Mouse (Mus musculus) layer of hippocampus, adult 9-10 months (tissue): ENCODE measurements around the gene Kel.

Source experiments
- DNase-seq: peaks from one replicate; pipeline ENCODE4 v3.0.0; 2022; ENCODE audit warnings: low spot score

Kel gene

DNA sequence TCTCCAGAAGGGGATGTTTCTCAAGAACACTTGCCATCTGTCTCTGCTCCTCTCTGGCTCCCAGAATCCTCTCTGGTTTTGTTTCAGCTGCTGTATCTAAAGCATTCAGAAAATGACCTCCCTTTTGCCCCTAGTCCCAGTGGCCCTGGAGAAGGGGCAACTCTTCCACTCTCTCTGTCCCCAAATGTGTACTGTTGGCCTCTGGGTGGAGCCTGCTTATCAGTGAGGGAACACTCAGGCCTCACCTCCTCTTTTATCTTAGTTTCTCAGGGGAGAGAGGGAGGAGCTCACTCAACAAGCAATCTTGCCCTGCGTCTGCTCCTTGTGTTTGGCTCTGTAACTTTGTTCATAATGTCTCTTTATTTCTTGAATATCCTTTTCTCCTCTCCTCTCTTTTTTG lies at the start of gene Kel:
Gene Kel (minus strand): TSS at position 217 of the 400 bp plus-strand sequence.
- no peak for DNase-seq

DNA sequence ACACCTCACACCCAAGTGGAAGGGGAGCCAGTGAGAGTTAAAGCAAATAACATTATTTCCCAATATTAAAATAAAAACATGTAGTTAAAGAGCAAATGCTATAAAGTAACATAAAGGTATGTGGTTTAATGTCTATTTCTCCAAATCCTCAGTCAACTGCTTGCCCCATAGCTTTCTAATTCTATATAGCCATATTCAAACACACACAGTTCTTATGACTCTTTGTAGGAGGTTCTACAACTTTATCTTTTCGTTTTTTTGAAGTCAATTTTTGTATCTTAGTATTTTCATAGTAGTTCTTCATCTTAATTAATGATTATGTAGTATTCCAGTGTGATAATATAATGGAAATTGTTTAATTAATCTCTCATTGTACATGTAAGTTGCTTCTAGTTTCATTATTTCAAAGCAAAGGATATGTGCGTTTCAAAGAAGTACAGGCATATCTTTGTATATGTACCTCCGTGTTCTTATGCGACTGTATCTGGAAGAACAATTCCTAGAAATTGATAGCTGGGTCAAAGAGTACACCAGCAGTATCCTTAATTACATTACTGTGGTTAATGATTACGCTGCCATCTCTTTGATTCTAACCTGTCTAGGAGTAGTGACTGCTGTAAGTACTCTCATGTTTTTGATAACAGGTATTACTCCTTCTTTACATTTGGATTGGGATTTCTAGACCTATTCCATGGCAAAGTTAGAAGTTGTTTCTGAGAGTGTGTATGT lies 40.7 kb upstream of the Kel start:
- no peak for DNase-seq

DNA sequence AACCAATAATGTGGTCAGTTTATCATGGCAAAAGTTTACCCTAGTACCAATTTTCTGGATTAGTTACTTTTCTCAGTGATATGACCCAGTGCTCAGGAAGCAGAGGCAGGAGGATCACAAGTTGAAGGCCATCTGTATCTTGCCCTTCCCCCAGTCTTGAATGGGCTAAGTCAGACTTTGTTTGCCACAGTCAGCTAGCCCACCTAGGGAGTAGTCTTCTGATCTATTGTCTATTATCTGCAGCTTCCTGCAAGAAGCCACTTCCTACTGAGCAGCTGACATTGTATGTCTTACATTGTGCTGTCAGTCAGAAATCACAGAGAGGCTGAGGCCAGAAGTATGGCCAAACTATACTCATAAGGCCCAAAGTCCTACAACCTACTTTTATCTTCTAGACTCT lies 37.0 kb upstream of the Kel start:
- DNase-seq, result no peak

DNA sequence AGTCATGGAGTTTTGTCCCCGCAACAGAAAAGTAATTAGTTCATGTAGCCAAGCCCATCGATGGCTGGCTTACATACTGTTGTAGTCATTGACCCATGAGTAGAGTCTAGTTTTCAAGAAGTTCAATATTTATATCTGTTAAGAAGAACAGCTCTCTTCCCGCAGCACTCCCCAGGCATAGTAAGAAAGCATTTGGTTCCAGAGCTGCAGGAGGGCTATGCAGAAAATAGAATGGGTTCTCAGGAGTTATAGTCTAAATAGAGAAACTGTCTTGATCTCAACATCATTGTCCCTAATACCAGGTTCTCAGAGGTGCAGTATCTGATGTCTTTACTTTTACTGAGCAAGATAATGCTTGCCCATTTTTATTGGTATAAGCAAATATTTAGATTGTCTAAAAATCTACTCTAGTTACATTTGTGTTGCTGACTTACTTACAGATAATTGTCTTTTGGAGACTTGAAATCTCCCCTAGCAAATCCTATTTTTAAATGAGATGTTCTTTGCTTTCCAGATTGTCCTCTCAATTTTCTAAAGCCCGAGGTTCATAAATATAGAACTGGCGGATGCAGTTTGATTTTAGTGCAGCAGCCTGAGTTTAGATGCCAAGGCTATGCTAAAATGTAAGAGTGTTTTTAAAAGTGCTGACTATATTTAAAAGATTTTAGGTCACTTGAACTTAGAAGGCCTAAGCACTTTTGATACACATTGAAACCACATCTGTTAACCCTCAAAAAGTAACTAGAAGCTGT lies 30.8 kb upstream of the Kel start:
- no peak for DNase-seq

DNA sequence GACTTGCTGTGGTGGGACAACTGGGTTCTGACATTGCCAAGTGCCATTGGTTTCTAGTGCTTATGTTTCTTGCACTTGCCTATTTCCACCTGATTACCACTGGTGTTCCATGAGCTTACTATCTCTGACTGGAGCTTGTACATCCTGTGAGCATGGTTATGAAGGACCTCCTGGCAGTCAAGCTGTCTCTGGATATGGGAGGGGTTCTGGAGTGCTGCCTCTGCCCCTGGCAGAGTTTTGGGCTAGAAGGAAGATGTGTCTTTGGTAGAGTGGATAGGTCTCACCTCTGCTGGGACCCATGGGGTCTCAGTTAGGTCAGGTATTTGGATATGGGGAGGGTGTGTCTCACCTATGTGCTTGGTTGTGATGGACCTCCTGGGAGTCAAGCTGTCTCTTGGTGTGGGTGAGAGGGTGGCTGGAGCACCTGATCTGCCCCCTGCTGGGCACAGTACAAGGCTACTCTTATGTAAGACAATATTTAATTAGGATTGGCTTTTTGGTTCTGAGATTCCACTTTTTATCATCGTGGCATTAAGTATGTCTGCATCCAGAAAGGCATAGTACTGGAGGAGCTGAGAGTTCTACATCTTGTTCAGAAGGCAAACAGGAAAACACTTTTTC lies 24.0 kb upstream of the Kel start:
- DNase-seq, result no peak

DNA sequence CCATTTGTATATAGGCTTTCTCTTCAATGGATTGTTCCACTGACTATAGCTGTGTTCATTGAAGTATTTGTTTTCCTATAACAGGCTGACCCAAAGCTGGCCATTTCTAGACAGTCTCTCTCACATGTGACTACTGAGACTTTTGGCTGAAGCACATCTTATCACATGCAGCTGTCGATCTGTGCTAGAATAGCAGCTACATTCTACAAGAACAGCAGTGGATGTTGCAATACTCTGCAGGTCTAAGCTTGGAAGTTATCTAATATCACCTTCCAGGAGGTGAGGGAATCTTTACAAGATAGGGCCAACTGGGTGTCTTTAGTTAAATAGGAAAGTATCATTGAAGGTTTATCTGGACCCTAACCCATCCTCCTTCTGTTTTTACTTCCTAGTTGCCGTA lies 17.3 kb upstream of the Kel start:
- no peak for DNase-seq

DNA sequence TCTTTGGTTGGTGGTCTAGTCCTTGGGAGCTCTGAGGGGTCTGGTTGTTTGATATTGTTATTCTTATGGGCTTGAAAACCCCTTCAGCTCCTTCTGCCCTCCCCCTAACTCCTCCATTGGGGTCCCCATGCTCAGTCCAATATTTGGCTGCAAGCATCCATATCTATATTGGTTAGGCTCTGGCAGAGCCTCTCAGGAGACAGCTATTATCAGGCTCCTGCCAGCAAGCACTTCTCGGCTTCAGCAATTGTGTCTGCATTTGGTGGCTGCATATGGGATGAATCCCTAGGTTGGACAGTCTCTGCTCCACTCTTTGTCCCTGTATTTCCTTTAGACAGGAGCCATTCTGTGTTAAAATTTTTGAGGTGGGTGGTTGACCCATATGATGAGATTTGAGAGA lies 6.1 kb upstream of the Kel start:
- no peak for DNase-seq

DNA sequence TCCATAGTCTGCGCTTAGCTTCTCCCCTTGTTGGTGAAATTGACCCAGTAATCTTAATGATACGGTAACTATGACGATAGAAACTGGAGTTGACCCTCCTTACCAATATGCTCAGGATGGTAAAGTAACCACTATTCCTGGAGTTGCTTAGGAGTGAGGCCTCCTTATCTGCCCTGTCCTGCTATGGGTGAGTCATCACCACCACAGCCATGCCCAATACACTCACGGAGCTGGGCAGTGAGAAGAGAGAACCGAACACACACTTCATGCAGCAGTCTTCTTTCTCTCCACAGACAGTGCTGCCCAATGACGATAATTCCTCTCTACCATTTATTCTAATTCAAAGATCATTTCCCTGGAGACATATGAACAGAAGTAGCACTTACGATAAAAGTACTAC lies 2.1 kb upstream of the Kel start:
- DNase-seq, result no peak

DNA sequence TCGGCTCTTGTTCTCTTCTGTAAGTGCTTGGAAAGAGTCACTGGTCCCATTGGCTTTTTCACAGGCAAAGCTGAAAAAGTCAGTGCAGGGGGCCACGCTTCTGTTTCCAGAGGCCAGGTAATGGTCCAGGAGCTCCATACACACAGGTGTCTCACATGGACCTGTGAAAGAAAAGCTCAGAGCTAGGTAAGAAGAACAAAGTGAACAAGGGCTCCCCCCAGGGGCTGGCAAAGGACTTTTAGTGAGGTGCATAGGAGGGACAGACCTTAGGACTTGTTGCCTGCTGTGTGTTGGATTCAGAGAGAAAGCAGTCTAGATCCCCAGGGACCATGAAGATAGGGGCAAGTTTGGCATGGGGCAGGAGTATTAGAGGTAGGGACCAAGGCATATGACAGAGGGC lies 1.2 kb downstream of the Kel start:
- no peak for DNase-seq

DNA sequence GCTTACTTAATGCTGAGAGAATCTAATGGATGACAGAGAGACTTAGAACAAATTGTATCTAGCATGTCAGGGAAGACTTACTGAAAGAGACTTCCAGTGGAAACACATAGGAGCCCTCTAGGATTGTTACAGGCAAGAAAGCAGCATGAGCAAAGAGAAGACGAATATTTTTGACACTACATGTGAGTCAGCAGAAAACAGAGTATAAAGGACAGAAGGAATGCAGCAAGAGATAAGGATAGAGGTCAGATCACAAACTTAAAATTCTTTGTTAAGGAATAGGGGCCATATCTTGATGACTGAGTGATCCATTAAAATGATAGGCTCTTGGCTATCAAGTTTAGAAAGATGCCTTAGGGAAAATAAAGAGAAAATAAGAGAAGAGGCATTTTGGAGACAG lies 2.9 kb downstream of the Kel start:
- DNase-seq, result no peak

DNA sequence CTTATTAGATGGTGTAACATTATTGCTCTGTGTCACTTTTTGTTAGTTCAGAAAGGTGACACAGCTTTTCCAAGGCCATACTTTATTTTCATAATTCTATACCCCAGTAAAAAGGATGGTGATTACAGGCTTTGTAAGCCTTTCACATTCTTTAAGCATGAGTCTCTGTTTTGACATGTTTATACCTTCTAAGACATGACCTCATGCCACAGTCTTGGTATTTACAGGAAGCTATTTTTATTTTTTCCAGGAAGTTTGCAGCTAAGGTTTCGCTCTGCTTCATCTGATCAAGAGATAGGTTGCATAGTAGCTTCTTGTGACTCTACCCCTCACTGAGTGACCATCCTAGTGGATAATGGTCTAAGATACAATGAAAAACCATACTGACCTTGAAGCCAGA lies 9.7 kb downstream of the Kel start:
- DNase-seq, result no peak

DNA sequence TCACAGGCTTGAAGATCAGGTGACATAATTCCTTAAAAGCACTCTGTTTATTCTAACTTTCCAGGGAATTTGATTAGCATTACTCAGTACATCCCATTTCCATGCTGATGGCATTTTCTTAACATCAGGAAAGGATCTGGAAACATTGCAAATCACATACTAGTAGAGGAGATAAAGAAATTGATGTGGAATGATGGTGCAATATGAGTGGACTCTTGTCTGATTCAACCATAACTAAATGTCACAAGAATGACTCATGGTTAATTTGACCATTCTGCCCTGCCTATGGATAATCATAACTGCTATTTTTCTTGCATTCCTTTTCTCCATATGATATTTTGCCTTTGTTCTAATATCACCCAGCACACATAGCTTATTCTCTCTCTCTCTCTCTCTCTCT lies 11.9 kb downstream of the Kel start:
- no peak for DNase-seq

DNA sequence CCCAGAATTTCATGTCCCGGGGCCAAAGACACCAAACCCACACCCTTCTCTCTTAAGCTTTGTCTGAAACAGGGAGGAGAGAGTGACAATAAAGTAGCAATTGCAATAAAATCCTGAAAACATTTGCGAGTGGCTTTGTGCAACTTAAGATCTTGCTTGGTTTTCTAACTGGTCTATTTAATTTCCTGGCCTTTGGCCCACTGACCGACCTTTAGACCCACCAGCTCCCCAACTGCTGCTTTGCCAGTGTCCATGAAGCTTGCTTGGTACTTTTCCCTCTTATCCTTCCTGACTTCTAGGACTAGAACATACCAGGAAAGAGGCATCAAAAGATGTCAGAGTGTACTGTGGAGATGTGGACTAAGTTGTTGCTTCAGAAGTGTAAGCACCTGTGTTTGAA lies 18.5 kb downstream of the Kel start:
- DNase-seq, result no peak

DNA sequence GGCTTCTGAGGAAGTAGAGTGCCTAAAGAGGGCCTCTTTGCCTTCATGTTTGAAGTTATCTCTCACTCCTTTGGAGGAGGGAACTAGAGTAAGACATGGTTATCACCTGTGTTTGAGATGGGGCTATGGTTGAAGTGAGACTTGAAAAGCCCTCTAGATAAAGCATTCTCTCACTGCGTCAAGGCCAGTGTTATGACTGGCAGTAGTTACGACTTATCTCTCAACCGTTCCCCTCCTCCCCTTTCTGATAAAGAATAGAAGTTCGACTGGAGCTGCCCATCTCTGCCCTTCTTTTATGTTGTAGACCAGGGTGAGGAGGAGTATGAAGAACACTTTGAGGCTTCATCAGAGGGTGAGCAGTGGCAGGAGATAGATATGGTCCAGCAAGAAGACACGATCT lies 19.2 kb downstream of the Kel start:
- no peak for DNase-seq

DNA sequence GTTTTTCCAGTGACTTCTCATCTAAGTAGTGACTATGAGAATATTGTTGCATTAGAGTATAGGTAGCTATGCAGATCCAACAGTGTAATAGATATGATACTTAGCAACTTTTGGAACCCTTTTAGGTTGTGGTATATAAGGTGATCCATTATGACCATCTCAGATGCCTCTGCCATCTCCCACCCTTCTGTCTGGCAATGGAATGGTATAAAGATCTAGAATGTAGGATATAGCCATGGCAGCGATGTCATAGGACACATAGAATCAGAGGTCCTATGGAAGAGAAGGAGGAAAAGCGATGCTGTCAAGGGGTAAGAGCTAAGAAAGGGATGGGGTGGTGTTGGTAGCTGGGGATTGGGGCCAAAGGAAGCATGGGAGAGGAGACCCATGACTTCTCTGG lies 20.0 kb downstream of the Kel start, which contains the start of gene Llcfc1:
Gene Llcfc1 (plus strand): TSS at position 301 of the 400 bp plus-strand sequence.
- DNase-seq, result no peak

DNA sequence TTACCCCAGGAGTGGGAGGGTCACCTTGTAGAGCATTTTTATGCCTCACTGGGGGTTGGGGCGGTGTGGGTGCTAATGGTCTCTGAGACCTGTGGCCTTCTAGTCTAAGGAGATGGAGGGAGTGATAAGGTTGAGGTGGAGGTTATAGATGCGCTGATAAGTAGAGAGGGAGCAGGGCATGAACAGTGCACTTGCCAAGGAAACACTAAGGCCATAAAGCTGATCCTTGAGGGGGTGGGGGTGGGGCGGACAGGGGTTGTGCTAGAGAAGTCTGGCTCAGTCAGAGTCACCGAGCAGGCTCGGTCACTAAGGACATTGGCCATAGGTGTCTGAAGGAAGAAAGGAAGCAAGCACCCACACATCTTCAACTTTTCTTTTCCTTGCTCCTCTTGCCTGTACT lies 22.5 kb downstream of the Kel start:
- no peak for DNase-seq

DNA sequence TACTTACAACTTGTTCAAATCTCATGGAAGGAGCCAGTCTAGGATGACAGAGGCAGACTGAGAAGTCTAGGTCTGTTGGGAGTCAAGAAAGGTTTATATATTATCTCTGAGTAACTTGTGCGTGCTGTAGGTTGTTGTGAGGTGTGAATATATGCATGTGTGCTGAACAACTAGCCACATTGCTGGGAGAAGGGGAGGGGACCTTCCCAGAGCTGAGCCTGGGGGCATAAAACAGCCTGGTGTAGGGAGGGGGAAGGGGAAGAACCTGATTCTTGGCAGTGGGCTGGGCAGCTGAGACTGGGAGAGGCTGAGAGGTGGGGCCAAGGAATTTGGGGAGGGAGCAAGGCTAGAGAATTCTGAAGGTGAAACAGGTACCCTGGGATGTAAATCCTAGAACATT lies 23.5 kb downstream of the Kel start, which contains the start of gene Trpv5:
Gene Trpv5 (minus strand): TSS at position 101 of the 400 bp plus-strand sequence.
- no peak for DNase-seq

DNA sequence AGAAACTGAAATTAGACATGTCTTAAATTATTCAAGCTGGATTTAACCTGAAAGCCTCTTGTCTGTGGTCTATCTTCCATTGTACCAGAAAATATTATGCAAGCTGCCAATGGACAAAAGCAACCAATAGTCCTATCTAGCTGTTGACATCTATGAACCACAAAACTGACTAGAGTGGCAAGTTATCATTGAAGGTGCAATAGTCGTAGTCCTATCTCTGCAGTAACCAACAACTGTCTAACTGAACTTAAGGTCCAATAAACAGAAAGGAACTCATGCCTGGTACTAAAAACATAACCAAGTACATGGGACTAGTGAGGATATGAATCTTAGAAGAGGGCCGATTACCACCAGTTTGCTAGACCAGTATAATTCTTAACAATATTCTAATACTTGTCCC lies 27.6 kb downstream of the Kel start:
- DNase-seq, result no peak

DNA sequence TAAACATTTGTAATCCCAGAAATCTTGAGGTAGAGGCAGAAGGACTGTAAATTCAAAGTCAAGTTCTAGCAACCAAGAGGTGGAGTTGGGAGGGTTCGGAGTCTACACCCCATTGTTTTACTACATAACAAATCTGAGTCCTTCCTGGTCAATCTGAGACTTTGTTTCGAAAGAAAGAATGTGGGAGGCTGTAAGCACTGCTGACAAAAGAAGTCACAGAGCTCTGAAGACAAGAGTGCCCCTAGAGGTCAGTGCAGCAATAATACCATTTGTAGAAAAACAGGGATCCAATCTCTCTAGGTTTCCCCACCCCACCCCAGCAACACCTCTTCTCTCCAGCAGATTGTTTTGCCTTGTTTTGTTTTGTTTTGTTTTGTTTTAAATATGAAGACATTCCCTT lies 41.8 kb downstream of the Kel start:
- no peak for DNase-seq

DNA sequence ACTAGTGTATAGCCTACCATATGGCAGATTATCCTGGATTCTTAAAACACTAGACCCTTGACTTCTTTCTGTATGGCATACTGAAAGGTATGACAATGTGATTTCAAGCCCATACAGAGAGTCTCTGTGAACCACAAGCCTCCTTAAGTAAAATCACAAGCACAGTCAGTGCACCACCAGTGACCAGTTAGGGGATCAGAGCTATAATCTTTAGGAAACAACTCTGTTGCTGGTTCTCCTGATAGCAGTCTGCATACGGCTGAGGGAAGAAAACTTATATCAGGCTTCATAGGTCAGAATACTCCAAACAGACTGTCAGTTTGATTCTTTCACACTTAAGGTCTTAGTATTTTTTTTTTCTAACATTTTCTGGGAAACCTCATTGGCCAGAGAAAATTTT lies 45.7 kb downstream of the Kel start:
- no peak for DNase-seq

DNA sequence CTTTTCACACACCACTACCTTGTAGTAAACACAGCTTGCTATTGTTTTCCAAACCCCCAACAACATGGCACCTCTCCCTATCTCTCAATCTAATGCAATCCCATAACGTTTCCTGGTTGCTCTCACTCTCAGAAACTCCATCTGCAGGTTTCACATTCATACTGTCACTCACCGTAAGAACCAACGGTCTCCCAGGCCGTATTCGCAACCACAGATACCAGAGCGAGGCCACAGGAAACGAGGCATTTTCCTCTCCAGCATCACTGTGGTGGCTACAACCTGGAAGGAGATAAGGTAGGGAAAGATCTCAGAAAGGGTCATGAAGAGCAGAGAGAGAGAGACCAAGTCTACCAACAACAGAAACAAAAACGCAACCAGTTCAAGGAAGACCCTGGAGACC lies 49.5 kb downstream of the Kel start:
- DNase-seq, result no peak

DNA sequence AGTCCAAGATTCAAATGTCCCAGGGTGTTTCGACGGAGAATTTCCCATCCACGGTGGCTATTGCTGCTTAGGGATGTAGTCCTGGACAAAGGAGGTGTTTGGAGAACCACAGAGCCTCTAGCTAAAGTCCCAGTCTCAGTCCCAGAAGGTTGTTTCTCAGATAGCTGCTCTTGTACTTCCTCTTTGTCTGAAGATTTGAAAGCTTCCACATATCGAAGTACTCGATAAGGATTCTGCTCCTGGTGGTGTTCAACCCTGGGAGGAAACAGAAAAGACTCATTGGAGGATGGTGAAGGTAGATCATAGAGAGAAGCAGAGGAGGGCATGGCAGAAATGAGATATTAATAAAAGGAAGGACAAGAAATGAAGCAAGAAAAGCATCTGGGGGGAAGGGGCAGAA lies 51.0 kb downstream of the Kel start:
- no peak for DNase-seq

DNA sequence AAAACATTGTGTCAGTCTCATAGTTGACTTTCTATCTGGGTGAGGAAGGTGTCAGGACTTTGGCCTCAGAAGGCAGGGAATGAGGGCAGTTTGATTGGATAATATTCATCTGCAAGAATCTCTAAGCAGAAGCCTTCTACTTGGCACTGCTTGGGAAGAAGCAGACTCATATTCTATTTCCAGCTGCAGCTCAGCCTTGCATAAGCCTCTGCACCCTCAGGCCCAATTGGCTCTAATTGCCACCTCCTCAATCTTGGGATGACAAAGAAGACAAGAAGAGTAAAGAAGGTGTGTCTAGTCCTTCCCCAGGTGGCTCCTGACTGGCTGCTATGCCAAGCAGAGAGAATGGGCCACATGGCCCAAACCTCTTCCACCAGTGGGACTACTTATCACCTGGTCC lies 57.5 kb downstream of the Kel start:
- DNase-seq, result no peak
